Mouse (Mus musculus) forebrain, embryonic 12.5 days (tissue): ENCODE measurements at regions not wholly inside any gene's neighbourhood (a gene's known extent, or its start where the extent isn't known, plus 50 kb on each side); places are given as distances from the start of the nearest gene placed in this dataset.
A peak's percentile ranks its signal among the peaks of the same experiment; 100 is the strongest.

Source experiments
- ATAC-seq: fragments of 200-750 bp; cut with Nextera tagmentation; 2 replicates; pipeline ENCODE4 v1.8.0; 2017; ENCODE audit warnings: moderate TSS enrichment; ENCODE audit not compliant: low FRiP score
- H3K27ac ChIP-seq: fragments of 300-500 bp; sonication (generic); 2 replicates; pipeline ENCODE4 v1.5.1; 2016; ENCODE audit warnings: mild to moderate bottlenecking
- H3K27me3 ChIP-seq: fragments of 300-500 bp; sonication (generic); 2 replicates; pipeline ENCODE4 v1.6.1; 2016; ENCODE audit warnings: mild to moderate bottlenecking
- H3K36me3 ChIP-seq: fragments of 300-500 bp; sonication (generic); replicated peaks from 2 replicates; pipeline ENCODE4 v1.6.1; 2016; ENCODE audit warnings: mild to moderate bottlenecking
- H3K4me1 ChIP-seq: fragments of 300-500 bp; sonication (generic); 2 replicates; pipeline ENCODE4 v1.6.1; 2016
- H3K4me2 ChIP-seq: fragments of 300-500 bp; sonication (generic); 2 replicates; pipeline ENCODE4 v1.6.1; 2016; ENCODE audit warnings: mild to moderate bottlenecking, moderate library complexity
- H3K4me3 ChIP-seq: fragments of 300-500 bp; sonication (generic); replicated peaks from 2 replicates; pipeline ENCODE4 v1.5.1; 2016; ENCODE audit warnings: mild to moderate bottlenecking
- H3K9ac ChIP-seq: fragments of 300-500 bp; sonication (generic); 2 replicates; pipeline ENCODE4 v1.6.1; 2016; ENCODE audit warnings: mild to moderate bottlenecking
- H3K9me3 ChIP-seq: fragments of 300-500 bp; sonication (generic); 2 replicates; pipeline ENCODE4 v1.6.1; 2016
- WGBS: fragments of 180-500 bp; shearing (Covaris S2); methylation state at CpG from one replicate; pipeline ENCODE4 v1.1.7; 2016; 5-methylcytosine and 5-hydroxymethylcytosine counted together

GRCm38 (mm10) chr3:21545156-21545893, 531.1 kb upstream of the Tbl1xr1 start:
- ATAC-seq, result no peak
- Histone ChIP-seq H3K4me3 (no peak overlapping the region), H3K9me3 (no peaks in the 10 kb centered on the region), H3K27me3 (no peaks in the 10 kb centered on the region), H3K36me3 (no peaks in the 10 kb centered on the region), H3K4me1 (peaks cover 14% of the 10 kb centered on the region; the same call in 1 of the 2 replicates), H3K9ac (no peak overlapping the region), H3K27ac (no peak overlapping the region), H3K4me2 (no peak overlapping the region)
- WGBS, result 53% methylated on average over 5 of the region's 5 CpGs

- Histone ChIP-seq H3K4me1 (peaks cover 14% of the 10 kb centered on the region; the same call in 1 of the 2 replicates), H3K4me2 (no peak overlapping the region), H3K27me3 (no peaks in the 10 kb centered on the region), H3K36me3 (no peaks in the 10 kb centered on the region), H3K9me3 (no peaks in the 10 kb centered on the region), H3K4me3 (no peak overlapping the region), H3K9ac (no peak overlapping the region), H3K27ac (no peak overlapping the region; the same call in 1 of the 2 replicates)
- WGBS, result 45% methylated on average over 2 of the region's 2 CpGs
- no peak for ATAC-seq
Observed at GRCm38 (mm10) chr3:21546411-21546810, 530.0 kb upstream of the Tbl1xr1 start.

- H3K4me3 ChIP-seq, result no peak overlapping the region
- H3K27ac ChIP-seq, result no peak overlapping the region
- WGBS, result 43% methylated on average over 4 of the region's 4 CpGs
- no peaks in the 10 kb centered on the region for H3K9me3 ChIP-seq
- no peaks in the 10 kb centered on the region for H3K27me3 ChIP-seq
- H3K4me1 ChIP-seq, result peaks cover 33% of the 10 kb centered on the region
- H3K9ac ChIP-seq, result no peak overlapping the region
- no peaks in the 10 kb centered on the region for H3K36me3 ChIP-seq
- H3K4me2 ChIP-seq, result no peak overlapping the region
- ATAC-seq, result no peak
Observed at GRCm38 (mm10) chr3:21549671-21550070, 526.8 kb upstream of the Tbl1xr1 start.

- H3K27ac ChIP-seq, result 0 out of 2 replicates have a peak overlapping the region, but pooled peaks have one; percentile 36
- H3K9ac ChIP-seq, result no peak overlapping the region
- no peak overlapping the region for H3K4me3 ChIP-seq
- H3K36me3 ChIP-seq, result no peaks in the 10 kb centered on the region
- 39% methylated on average over 3 of the region's 3 CpGs for WGBS
- peaks cover 19% of the 10 kb centered on the region for H3K4me1 ChIP-seq
- H3K27me3 ChIP-seq, result no peaks in the 10 kb centered on the region
- peak; percentile 85 for ATAC-seq
- H3K9me3 ChIP-seq, result no peaks in the 10 kb centered on the region
- H3K4me2 ChIP-seq, result no peak overlapping the region
Observed at GRCm38 (mm10) chr3:21553159-21553758, 523.2 kb upstream of the Tbl1xr1 start.

GRCm38 (mm10) chr3:21553859-21554258, 522.6 kb upstream of the Tbl1xr1 start:
- H3K4me3 ChIP-seq, result no peak overlapping the region
- WGBS, result 42% methylated on average over 1 of the region's 1 CpGs
- H3K4me1 ChIP-seq, result peaks cover 19% of the 10 kb centered on the region
- H3K9ac ChIP-seq, result no peak overlapping the region
- H3K4me2 ChIP-seq, result no peak overlapping the region
- no peak for ATAC-seq
- H3K27me3 ChIP-seq, result no peaks in the 10 kb centered on the region
- 0 out of 2 replicates have a peak overlapping the region, but pooled peaks have one; percentile 36 for H3K27ac ChIP-seq
- H3K36me3 ChIP-seq, result no peaks in the 10 kb centered on the region
- H3K9me3 ChIP-seq, result no peaks in the 10 kb centered on the region

GRCm38 (mm10) chr3:21557963-21558441, 518.5 kb upstream of the Tbl1xr1 start:
- WGBS, result 83% methylated on average over 12 of the region's 12 CpGs
- no peak for ATAC-seq

GRCm38 (mm10) chr3:21562771-21563312, 513.6 kb upstream of the Tbl1xr1 start:
- H3K9ac ChIP-seq, result no peak overlapping the region
- H3K9me3 ChIP-seq, result no peaks in the 10 kb centered on the region
- no peaks in the 10 kb centered on the region for H3K27me3 ChIP-seq
- peaks cover 14% of the 10 kb centered on the region for H3K4me1 ChIP-seq
- H3K4me3 ChIP-seq, result no peak overlapping the region
- 85% methylated on average over 2 of the region's 2 CpGs for WGBS
- H3K4me2 ChIP-seq, result no peak overlapping the region
- H3K36me3 ChIP-seq, result no peaks in the 10 kb centered on the region
- no peak overlapping the region for H3K27ac ChIP-seq
- no peak for ATAC-seq

More at GRCm38 (mm10) chr3:21557963-21558441, 518.5 kb upstream of the Tbl1xr1 start:
- peaks cover 15% of the 10 kb centered on the region for H3K4me1 ChIP-seq
- H3K4me3 ChIP-seq, result no peak overlapping the region
- no peaks in the 10 kb centered on the region for H3K9me3 ChIP-seq
- no peak overlapping the region for H3K4me2 ChIP-seq
- H3K27me3 ChIP-seq, result no peaks in the 10 kb centered on the region
- H3K36me3 ChIP-seq, result no peaks in the 10 kb centered on the region
- H3K27ac ChIP-seq, result no peak overlapping the region
- H3K9ac ChIP-seq, result no peak overlapping the region

- Histone ChIP-seq H3K27me3 (no peaks in the 10 kb centered on the region), H3K9me3 (no peaks in the 10 kb centered on the region), H3K4me2 (no peak overlapping the region), H3K4me3 (no peak overlapping the region), H3K4me1 (peaks cover 14% of the 10 kb centered on the region), H3K27ac (no peak overlapping the region), H3K9ac (no peak overlapping the region), H3K36me3 (no peaks in the 10 kb centered on the region)
- ATAC-seq, result no peak
- 55% methylated on average over 3 of the region's 3 CpGs for WGBS
Observed at GRCm38 (mm10) chr3:21563454-21563853, 513.0 kb upstream of the Tbl1xr1 start.

- no peak overlapping the region for H3K4me3 ChIP-seq
- ATAC-seq, result peak; percentile 88
- 16% methylated on average over 3 of the region's 3 CpGs for WGBS
- no peak overlapping the region for H3K9ac ChIP-seq
- peaks cover 14% of the 10 kb centered on the region for H3K4me1 ChIP-seq
- H3K4me2 ChIP-seq, result no peak overlapping the region
- H3K27ac ChIP-seq, result peak overlapping the region; percentile 54
- H3K36me3 ChIP-seq, result no peaks in the 10 kb centered on the region
- no peaks in the 10 kb centered on the region for H3K27me3 ChIP-seq
- no peaks in the 10 kb centered on the region for H3K9me3 ChIP-seq
Observed at GRCm38 (mm10) chr3:21564211-21564781, 512.2 kb upstream of the Tbl1xr1 start.

GRCm38 (mm10) chr3:21564847-21565485, 511.5 kb upstream of the Tbl1xr1 start:
- Histone ChIP-seq H3K27me3 (no peaks in the 10 kb centered on the region), H3K9me3 (no peaks in the 10 kb centered on the region), H3K27ac (peak overlapping the region; percentile 54), H3K36me3 (no peaks in the 10 kb centered on the region), H3K4me3 (no peak overlapping the region), H3K9ac (no peak overlapping the region), H3K4me2 (no peak overlapping the region), H3K4me1 (peaks cover 14% of the 10 kb centered on the region)
- WGBS, result 52% methylated on average over 4 of the region's 4 CpGs
- peak; percentile 18; the same call in 1 of the 2 replicates for ATAC-seq

GRCm38 (mm10) chr3:21569721-21570120, 506.7 kb upstream of the Tbl1xr1 start:
- H3K36me3 ChIP-seq, result no peaks in the 10 kb centered on the region
- WGBS, result 89% methylated on average over 1 of the region's 1 CpGs
- H3K4me2 ChIP-seq, result no peak overlapping the region
- no peak overlapping the region for H3K4me3 ChIP-seq
- no peaks in the 10 kb centered on the region for H3K27me3 ChIP-seq
- no peaks in the 10 kb centered on the region for H3K9me3 ChIP-seq
- H3K9ac ChIP-seq, result no peak overlapping the region
- no peak for ATAC-seq
- peaks cover 3% of the 10 kb centered on the region for H3K4me1 ChIP-seq
- H3K27ac ChIP-seq, result no peak overlapping the region

- Histone ChIP-seq H3K9ac (no peak overlapping the region), H3K27me3 (0 out of 2 replicates have a peak, but pooled peaks cover 3% of the 10 kb centered on the region), H3K4me1 (no peaks in the 10 kb centered on the region; the same call in 1 of the 2 replicates), H3K4me3 (no peak overlapping the region), H3K27ac (no peak overlapping the region), H3K36me3 (no peaks in the 10 kb centered on the region), H3K4me2 (no peak overlapping the region), H3K9me3 (no peaks in the 10 kb centered on the region)
- ATAC-seq, result no peak
- 68% methylated on average over 3 of the region's 3 CpGs for WGBS
Observed at GRCm38 (mm10) chr3:21578635-21579034, 497.8 kb upstream of the Tbl1xr1 start.
